Mouse (Mus musculus): ENCODE results near the gene Id2. TPM values are rescaled to one million over a fixed set of nuclear protein-coding genes. Genes with fewer than 3 reads are reported as not detected.
A peak's percentile ranks its signal among the peaks of the same experiment; 100 is the strongest.

Id2 gene
- polyA plus RNA-seq, 1 experiment from 2014 or later = 127 TPM

DNA sequence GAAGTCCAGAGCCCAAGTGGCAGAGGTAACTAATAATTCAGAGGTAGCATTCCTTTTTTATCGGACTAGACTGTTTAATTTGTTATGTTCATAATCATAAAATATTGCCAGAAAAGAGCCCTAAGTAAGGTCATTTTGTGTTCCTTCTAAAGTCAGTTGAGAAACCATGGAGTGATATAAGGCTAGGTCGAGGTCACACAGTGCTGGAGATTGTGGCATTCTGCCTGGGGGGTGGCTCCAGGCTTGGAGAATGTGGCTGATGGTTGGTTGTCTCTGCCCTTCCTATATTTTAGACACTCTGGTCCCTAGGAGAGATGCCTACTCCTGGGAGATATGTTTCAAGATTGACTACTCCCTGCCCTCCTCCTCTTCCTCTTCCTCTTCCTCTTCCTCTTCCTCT is 16.4 kb upstream of the Id2 start:
- WGBS (ENCODE audit: insufficient replicate concordance) = 56% methylated on average over 2 of the region's 2 CpGs
- H3K27ac ChIP-seq (ENCODE audit: low read length) = no peak overlapping the region
- no peaks in the 10 kb centered on the region for H3K36me3 ChIP-seq (ENCODE audit: control insufficient read depth, insufficient read depth)
- no peak overlapping the region for H3K4me3 ChIP-seq (ENCODE audit: low read depth, low read length)
- no peaks in the 10 kb centered on the region; the same call in 1 of the 2 replicates for H3K4me1 ChIP-seq (ENCODE audit: control insufficient read depth, low read depth, low read length)
- no peak for ATAC-seq (ENCODE audit: low read depth)
- H3K27me3 ChIP-seq (ENCODE audit: control insufficient read depth, insufficient read depth, low read depth, low read length) = no peaks in the 10 kb centered on the region
- no peak overlapping the region for H3K4me2 ChIP-seq (ENCODE audit: low read depth, low read length)
- H3K9me3 ChIP-seq (replicated peaks; ENCODE audit: control insufficient read depth, low read length) = no peaks in the 10 kb centered on the region
- H3K9ac ChIP-seq (ENCODE audit: low read depth, low read length) = no peak overlapping the region

DNA sequence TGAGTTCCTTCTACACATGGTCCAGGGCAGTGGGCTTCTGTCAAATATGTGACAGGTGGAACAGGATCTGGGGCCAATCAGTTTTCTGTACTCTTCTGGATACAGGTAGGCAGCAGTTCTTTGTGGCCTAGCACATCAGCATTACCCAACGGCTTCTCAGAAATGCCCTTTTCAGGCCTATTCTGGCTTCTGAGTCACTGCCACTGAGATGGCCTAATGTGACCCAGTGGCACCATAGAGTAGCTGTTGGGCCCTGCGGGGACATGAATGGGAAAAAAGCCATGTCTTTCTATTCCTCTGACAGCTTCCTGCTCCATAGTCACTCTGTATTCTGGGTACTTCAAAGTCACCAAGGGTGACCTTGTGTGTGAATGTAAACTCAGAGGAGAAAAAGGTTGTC is 15.9 kb upstream of the Id2 start:
- WGBS (ENCODE audit: insufficient replicate concordance) = 65% methylated on average over 2 of the region's 2 CpGs
- no peak overlapping the region for H3K4me2 ChIP-seq (ENCODE audit: low read depth, low read length)
- ATAC-seq (ENCODE audit: low read depth) = no peak
- H3K27ac ChIP-seq (ENCODE audit: low read length) = no peak overlapping the region
- H3K9ac ChIP-seq (ENCODE audit: low read depth, low read length) = no peak overlapping the region
- H3K4me1 ChIP-seq (ENCODE audit: control insufficient read depth, low read depth, low read length) = no peaks in the 10 kb centered on the region; the same call in 1 of the 2 replicates
- H3K9me3 ChIP-seq (replicated peaks; ENCODE audit: control insufficient read depth, low read length) = no peaks in the 10 kb centered on the region
- no peaks in the 10 kb centered on the region for H3K27me3 ChIP-seq (ENCODE audit: control insufficient read depth, insufficient read depth, low read depth, low read length)
- no peaks in the 10 kb centered on the region for H3K36me3 ChIP-seq (ENCODE audit: control insufficient read depth, insufficient read depth)
- no peak overlapping the region for H3K4me3 ChIP-seq (ENCODE audit: low read depth, low read length)

DNA sequence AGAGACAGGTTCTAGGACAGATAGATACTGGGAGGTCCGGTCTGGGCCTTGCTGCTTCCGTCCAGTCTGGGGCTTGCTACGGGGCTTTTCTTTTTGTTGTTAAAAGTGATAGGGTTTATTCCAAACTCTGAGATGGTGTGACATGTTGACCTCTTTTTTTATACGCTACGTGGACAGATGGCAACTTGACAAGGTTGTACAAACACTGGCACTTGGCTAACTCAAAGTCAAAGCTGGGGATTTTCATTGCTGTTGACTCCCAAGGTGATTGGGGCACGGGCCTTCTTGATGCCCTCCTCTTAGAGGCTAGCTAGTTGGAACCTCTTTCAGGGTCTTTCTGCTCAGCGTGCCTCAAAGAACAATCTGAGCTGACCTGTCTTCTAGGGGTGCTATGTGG is 13.7 kb upstream of the Id2 start:
- Histone ChIP-seq H3K27ac (ENCODE audit: low read length) (no peak overlapping the region), H3K27me3 (ENCODE audit: control insufficient read depth, insufficient read depth, low read depth, low read length) (no peaks in the 10 kb centered on the region), H3K9me3 (replicated peaks; ENCODE audit: control insufficient read depth, low read length) (no peaks in the 10 kb centered on the region), H3K9ac (ENCODE audit: low read depth, low read length) (no peak overlapping the region), H3K4me2 (ENCODE audit: low read depth, low read length) (no peak overlapping the region), H3K4me3 (ENCODE audit: low read depth, low read length) (no peak overlapping the region), H3K4me1 (ENCODE audit: control insufficient read depth, low read depth, low read length) (no peaks in the 10 kb centered on the region; the same call in 1 of the 2 replicates), H3K36me3 (ENCODE audit: control insufficient read depth, insufficient read depth) (no peaks in the 10 kb centered on the region)
- WGBS (ENCODE audit: insufficient replicate concordance) = 69% methylated on average over 7 of the region's 7 CpGs
- ATAC-seq (ENCODE audit: low read depth) = no peak

DNA sequence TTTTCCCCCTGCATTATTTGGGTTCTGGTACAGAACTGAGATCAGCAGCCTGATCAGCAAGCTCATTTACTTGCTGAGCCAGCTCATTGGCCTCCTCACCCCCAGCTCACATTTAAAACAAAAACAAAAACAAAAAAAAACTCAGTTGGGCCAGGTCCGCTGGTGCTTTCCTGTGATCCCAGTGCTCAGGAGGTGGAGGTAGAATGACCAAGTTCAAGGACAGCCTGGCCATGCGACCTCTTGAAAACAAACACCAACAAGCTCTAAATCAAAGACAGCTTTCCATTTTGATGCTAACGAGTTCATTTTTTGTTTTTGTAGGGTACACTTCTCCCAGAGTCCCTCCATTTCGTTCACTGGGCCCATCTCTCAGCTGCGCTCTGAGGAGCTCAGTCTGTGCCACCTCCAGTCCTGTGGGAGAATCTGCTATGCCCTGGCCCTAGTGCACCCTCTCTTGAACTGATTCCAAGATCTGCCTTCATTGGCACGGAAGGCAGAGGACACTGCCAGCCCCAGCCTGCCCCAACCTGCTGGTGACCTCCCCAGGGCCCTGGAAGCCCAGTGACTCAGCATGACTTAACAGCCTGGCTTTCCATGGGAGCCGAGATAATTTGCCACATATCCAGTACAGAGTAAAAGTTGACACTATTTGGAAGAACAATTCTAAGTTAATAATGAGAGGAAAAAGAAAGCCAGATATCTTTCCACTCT is 13.2 kb upstream of the Id2 start:
- H3K9ac ChIP-seq (ENCODE audit: low read depth, low read length) = no peak overlapping the region
- H3K4me1 ChIP-seq (ENCODE audit: control insufficient read depth, low read depth, low read length) = no peaks in the 10 kb centered on the region; the same call in 1 of the 2 replicates
- WGBS (ENCODE audit: insufficient replicate concordance) = 50% methylated on average over 7 of the region's 7 CpGs
- no peaks in the 10 kb centered on the region for H3K36me3 ChIP-seq (ENCODE audit: control insufficient read depth, insufficient read depth)
- no peaks in the 10 kb centered on the region for H3K27me3 ChIP-seq (ENCODE audit: control insufficient read depth, insufficient read depth, low read depth, low read length)
- no peak overlapping the region; the same call in 1 of the 2 replicates for H3K27ac ChIP-seq (ENCODE audit: low read length)
- no peak overlapping the region for H3K4me2 ChIP-seq (ENCODE audit: low read depth, low read length)
- no peak overlapping the region for H3K4me3 ChIP-seq (ENCODE audit: low read depth, low read length)
- no peaks in the 10 kb centered on the region for H3K9me3 ChIP-seq (replicated peaks; ENCODE audit: control insufficient read depth, low read length)
- no peak for ATAC-seq (ENCODE audit: low read depth)

DNA sequence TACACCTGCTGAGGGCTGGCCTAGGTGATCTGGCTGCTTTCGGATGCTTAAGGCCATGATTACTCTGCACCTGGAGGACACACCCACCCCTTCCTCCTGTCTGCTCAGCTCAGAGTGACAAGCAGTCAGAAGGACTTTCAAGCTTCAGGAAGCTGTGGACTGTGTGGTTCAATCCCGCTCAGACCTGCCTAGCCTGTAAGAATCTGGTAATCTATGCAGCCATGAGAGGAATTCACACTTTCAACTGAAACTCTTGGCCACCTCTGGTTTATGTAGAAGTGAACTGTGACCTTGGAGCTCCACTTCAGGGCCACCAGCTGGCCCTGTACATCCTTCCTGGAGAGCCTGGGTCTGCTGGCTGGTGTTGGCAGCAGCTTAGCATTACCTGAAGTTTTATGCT is 11.9 kb upstream of the Id2 start:
- H3K4me3 ChIP-seq (ENCODE audit: low read depth, low read length) = no peak overlapping the region
- H3K4me1 ChIP-seq (ENCODE audit: control insufficient read depth, low read depth, low read length) = no peaks in the 10 kb centered on the region; the same call in 1 of the 2 replicates
- H3K27ac ChIP-seq (ENCODE audit: low read length) = no peak overlapping the region
- no peaks in the 10 kb centered on the region for H3K27me3 ChIP-seq (ENCODE audit: control insufficient read depth, insufficient read depth, low read depth, low read length)
- no peak overlapping the region for H3K4me2 ChIP-seq (ENCODE audit: low read depth, low read length)
- no peaks in the 10 kb centered on the region for H3K36me3 ChIP-seq (ENCODE audit: control insufficient read depth, insufficient read depth)
- no peak overlapping the region for H3K9ac ChIP-seq (ENCODE audit: low read depth, low read length)
- WGBS (ENCODE audit: insufficient replicate concordance) = 45% methylated on average over 2 of the region's 2 CpGs
- ATAC-seq (ENCODE audit: low read depth) = no peak
- no peaks in the 10 kb centered on the region for H3K9me3 ChIP-seq (replicated peaks; ENCODE audit: control insufficient read depth, low read length)

DNA sequence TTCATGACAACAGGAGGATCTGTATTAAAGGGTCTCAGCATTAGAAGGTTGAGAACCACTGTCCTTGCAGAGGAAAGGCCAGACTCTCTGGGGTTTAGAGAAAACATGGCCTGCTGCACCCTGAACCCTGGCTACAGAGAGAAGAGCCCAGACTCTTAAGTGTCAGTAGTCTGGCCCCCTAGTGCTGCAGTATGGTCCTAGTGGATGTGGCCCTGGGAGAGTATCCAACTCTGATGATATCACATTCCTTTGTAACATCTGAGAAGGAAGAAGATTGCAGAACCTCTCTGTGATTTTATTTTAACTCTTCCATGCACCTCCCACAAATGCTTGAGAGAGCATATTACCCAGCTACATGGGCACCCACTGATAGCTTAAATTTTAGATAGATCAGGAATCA is 7.6 kb upstream of the Id2 start:
- Histone ChIP-seq H3K36me3 (ENCODE audit: control insufficient read depth, insufficient read depth) (no peaks in the 10 kb centered on the region), H3K27ac (ENCODE audit: low read length) (no peak overlapping the region), H3K4me2 (ENCODE audit: low read depth, low read length) (no peak overlapping the region), H3K4me1 (ENCODE audit: control insufficient read depth, low read depth, low read length) (peaks cover 2% of the 10 kb centered on the region; the same call in 1 of the 2 replicates), H3K27me3 (ENCODE audit: control insufficient read depth, insufficient read depth, low read depth, low read length) (peaks cover 24% of the 10 kb centered on the region), H3K9me3 (replicated peaks; ENCODE audit: control insufficient read depth, low read length) (no peaks in the 10 kb centered on the region), H3K9ac (ENCODE audit: low read depth, low read length) (no peak overlapping the region), H3K4me3 (ENCODE audit: low read depth, low read length) (no peak overlapping the region)
- no peak for ATAC-seq (ENCODE audit: low read depth)

DNA sequence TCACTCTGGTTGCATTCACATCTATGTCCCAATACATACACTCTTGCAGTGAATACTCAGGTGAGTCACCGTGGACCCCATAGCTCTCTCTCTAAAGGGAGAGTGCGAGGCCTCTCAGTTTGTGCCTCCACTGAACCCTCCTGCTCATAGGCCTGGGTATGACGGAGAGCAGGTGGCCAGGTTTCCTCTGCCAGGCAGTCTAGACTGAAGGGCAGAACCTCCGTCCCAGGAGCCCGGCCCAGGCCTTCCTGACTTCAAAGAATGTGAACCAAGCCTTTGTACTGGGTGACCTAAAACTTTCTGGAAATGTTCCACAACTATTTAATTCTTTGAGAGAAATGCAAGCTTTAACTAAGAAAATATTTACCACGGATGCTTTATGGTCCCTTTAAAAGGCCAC is 7.0 kb upstream of the Id2 start:
- H3K9me3 ChIP-seq (replicated peaks; ENCODE audit: control insufficient read depth, low read length) = no peaks in the 10 kb centered on the region
- 51% methylated on average over 6 of the region's 6 CpGs for WGBS (ENCODE audit: insufficient replicate concordance)
- no peak overlapping the region for H3K9ac ChIP-seq (ENCODE audit: low read depth, low read length)
- peaks cover 2% of the 10 kb centered on the region; the same call in 1 of the 2 replicates for H3K4me1 ChIP-seq (ENCODE audit: control insufficient read depth, low read depth, low read length)
- H3K36me3 ChIP-seq (ENCODE audit: control insufficient read depth, insufficient read depth) = no peaks in the 10 kb centered on the region
- peaks cover 31% of the 10 kb centered on the region for H3K27me3 ChIP-seq (ENCODE audit: control insufficient read depth, insufficient read depth, low read depth, low read length)
- no peak for ATAC-seq (ENCODE audit: low read depth)
- H3K27ac ChIP-seq (ENCODE audit: low read length) = no peak overlapping the region
- H3K4me3 ChIP-seq (ENCODE audit: low read depth, low read length) = no peak overlapping the region
- H3K4me2 ChIP-seq (ENCODE audit: low read depth, low read length) = no peak overlapping the region

DNA sequence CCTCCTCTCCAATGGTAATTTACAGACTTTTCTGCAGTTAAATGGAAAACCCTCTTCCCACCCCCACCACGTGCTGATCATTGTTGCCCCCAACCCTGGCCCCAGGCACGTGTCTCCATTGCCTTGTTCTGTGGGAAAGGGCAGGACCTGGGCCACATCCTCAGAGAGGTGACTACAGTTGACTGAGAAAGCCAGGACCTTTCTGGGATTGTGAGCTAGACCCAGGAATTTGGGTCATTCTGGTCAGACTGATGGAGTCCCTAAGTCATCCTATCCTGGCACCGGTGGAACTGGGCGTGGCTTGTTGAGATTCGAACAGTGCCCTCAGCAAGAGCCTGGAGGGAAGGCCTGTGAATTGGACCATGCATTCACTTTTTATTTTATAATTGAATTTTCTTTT is 4.4 kb upstream of the Id2 start:
- no peak overlapping the region for H3K4me3 ChIP-seq (ENCODE audit: low read depth, low read length)

DNA sequence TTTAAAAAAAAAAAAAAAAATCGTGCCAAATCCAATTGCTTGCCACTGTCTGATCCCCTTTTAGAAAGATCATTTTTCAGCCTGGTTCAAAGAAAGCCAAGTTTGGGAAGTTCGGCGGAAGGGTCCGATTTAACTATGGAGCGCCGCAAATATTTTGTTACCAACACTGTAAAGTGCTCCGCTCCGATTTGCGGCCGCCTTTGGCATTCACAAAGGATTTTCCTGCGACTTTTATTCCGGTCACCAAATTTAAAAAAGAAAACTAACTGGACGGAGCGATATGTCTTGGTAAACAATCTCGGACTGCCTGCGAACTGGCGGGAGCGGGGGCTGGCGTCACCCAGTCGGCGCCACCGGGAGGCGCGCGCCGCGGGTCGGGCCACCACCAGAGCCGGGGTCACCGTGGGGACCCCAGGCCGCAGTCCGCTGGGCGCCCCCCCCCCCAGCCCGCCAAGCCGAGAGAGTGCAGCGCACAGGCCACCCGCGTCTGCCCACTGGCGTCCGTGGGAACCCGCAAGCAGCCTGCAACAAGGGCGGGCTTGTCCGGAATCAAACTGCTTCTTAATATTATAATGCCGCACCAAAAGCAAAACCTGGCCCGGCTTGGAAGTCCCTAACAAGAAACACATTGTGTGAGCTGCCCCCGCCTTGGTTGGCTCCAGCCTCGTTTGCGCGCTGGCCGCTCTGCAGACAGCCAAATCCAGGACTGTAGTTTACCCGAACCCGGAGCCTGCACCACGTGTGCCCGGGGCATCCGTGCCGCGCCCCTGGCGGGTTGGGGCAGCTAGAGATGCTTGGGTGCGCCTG is 3.7 kb upstream of the Id2 start:
- H3K27me3 ChIP-seq (ENCODE audit: control insufficient read depth, insufficient read depth, low read depth, low read length) = peaks cover 63% of the 10 kb centered on the region
- H3K4me1 ChIP-seq (ENCODE audit: control insufficient read depth, low read depth, low read length) = peaks cover 2% of the 10 kb centered on the region
- H3K4me3 ChIP-seq (ENCODE audit: low read depth, low read length) = peak overlapping the region; percentile 55
- no peaks in the 10 kb centered on the region for H3K9me3 ChIP-seq (replicated peaks; ENCODE audit: control insufficient read depth, low read length)
- peak overlapping the region; percentile 35 for H3K9ac ChIP-seq (ENCODE audit: low read depth, low read length)
- no peaks in the 10 kb centered on the region for H3K36me3 ChIP-seq (ENCODE audit: control insufficient read depth, insufficient read depth)
- peak overlapping the region; percentile 70 for H3K4me2 ChIP-seq (ENCODE audit: low read depth, low read length)
- no peak for ATAC-seq (ENCODE audit: low read depth)
- under 1% methylated on average over 58 of the region's 59 CpGs for WGBS (ENCODE audit: insufficient replicate concordance)
- H3K27ac ChIP-seq (ENCODE audit: low read length) = peak overlapping the region; percentile 87

More for the DNA sequence above, 4.4 kb upstream of the Id2 start:
- Histone ChIP-seq H3K27ac (ENCODE audit: low read length) (no peak overlapping the region), H3K27me3 (ENCODE audit: control insufficient read depth, insufficient read depth, low read depth, low read length) (peaks cover 55% of the 10 kb centered on the region), H3K9ac (ENCODE audit: low read depth, low read length) (no peak overlapping the region), H3K36me3 (ENCODE audit: control insufficient read depth, insufficient read depth) (no peaks in the 10 kb centered on the region), H3K4me2 (ENCODE audit: low read depth, low read length) (0 out of 2 replicates have a peak overlapping the region, but pooled peaks have one; percentile 70), H3K9me3 (replicated peaks; ENCODE audit: control insufficient read depth, low read length) (no peaks in the 10 kb centered on the region), H3K4me1 (ENCODE audit: control insufficient read depth, low read depth, low read length) (peaks cover 2% of the 10 kb centered on the region)
- ATAC-seq (ENCODE audit: low read depth) = no peak
- 25% methylated on average over 5 of the region's 5 CpGs for WGBS (ENCODE audit: insufficient replicate concordance)

All from liver, embryonic 16.5 days (tissue).